Mouse (Mus musculus): ENCODE data around the gene Lpin1. TPM values are rescaled to one million over a fixed set of nuclear protein-coding genes. Genes with fewer than 3 reads are reported as not detected.

Gene Lpin1
- total RNA-seq, 2 experiments from 2014 or later: 24.8 to 27.1 TPM

DNA sequence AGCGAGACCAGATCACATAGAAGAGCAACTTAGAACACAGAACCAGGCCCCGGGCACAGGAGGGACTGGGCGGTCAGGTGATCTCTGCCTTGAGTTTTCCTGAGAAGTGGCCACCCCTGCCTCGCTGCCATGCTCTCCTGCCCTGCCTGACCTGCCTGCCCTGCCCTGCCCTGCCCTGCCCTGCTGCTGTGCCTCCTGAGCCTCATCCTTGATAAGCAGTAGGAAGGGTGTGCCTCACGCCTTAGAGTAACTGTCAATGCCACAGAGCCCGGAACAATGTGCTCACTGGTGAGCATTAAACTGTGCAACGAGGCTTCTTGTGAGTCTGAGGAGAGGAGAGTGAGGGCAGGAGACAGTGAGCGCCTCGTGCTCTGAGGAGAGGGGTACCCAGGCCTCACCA, 30.5 kb downstream of the Lpin1 start:
- DNase-seq (ENCODE audit: low spot score in 2 of 2): no peak

GRCm38 (mm10) chr12:16577665-16578233, 33.0 kb downstream of the Lpin1 start:
- DNase-seq (ENCODE audit: low spot score in 2 of 2): no peak

DNA sequence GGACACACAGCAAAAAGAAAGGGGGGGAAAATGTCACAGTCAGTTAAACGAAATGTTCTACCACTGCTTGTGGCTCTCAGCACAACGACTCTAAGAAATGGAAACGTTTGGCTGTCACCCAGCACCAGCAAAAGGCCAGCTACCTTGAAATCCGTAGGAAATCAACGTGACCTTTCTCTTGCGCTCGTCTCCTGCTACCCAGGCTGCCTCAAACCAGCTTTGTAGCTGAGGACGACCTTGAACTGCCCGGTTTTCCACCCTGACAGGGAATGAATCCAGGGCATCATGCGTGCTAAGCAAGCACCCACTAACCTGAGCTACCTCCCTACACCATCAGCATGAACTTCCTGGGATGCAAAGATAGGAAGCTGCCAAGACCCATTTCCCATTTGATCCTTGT, 39.5 kb downstream of the Lpin1 start:
- DNase-seq (ENCODE audit: low spot score in 2 of 2): no peak

DNA sequence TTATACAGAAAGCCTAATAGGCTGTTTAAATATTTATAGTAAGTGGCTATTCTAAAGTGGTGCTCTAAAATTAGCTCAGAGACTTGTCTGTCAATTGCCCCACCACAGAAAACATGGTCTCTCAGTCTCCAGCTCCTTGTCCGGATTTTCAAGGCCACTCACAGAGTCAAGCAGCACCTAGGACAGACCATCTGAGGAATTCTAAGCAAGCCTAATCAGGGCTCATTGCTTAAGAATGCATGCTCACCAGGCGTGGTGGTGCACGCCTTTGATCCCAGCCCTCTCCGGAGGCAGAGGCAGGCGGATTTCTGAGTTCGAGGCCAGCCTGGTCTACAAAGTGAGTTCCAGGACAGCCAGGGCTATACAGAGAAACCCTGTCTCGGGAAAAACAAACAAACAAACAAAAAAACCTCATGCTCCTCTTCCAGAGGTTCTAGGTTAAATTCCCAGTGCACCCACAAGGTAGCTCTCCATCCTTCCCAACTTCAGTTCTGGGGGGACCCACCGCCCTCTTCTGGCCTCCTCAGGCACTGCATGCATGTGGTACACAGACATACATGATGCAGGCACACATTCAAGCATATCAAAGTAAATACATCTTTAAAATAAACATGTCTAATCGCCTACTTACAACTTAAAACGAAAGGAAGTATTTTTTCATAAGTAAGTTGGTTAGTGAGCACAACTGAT, 40.2 kb downstream of the Lpin1 start:
- DNase-seq (ENCODE audit: low spot score in 2 of 2): no peak

DNA sequence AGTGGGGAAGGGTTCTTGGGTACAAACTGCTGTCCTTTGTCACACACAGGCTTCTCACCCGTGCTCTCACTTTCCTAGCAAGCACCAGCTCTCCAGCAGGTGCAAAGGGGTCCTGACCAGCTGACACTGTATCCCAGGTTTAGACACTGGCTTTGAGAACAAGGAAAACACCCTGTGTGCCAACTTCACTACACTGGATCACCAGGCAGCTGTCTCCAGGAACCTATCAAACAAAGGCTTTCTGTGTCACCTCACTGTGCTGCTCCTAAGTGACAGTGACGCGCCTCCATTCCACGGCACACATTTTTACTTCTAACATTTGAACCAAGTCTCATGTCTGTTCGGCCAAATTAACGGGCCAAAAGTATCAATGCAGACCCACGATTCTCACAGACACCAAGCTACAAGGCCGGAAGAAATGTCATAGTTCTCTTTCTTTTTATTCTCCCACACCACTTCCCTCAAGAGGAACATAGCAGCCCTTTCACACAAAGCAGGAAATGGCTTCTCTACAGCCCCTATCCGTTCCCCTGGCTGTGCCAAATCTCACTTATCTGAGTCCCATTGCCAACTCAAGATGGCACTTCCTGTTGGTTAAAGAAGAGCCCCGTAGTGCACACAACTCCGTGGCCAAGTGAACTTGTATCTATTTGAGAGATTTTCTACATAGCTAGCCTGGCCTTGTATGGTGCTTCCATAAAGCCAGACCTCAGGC, 41.7 kb downstream of the Lpin1 start:
- no peak for DNase-seq (ENCODE audit: low spot score in 2 of 2)

DNA sequence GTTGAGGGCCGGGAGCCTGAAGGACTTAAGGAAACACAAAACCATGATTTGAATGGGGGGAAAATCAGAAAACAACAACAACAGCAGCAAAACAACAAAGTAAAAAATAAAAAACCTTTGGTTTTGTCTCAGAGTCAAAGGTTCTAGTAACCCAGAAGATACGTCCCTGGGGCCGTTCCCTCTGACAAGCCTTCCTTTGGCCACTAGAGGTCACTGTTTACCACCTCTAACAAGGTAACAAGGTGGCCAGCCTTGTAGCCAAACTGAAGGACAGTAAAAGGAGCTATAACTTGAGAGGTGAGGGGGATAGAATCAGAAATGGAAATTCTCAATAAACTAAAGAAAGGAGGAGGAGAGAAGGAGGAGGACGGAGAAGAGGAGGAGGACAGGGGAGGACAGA, 42.3 kb downstream of the Lpin1 start:
- DNase-seq (ENCODE audit: low spot score in 2 of 2): peak in 1 of 2 experiments; percentile 47

GRCm38 (mm10) chr12:16568090-16568489, 42.7 kb downstream of the Lpin1 start:
- DNase-seq (ENCODE audit: low spot score in 2 of 2): no peak

DNA sequence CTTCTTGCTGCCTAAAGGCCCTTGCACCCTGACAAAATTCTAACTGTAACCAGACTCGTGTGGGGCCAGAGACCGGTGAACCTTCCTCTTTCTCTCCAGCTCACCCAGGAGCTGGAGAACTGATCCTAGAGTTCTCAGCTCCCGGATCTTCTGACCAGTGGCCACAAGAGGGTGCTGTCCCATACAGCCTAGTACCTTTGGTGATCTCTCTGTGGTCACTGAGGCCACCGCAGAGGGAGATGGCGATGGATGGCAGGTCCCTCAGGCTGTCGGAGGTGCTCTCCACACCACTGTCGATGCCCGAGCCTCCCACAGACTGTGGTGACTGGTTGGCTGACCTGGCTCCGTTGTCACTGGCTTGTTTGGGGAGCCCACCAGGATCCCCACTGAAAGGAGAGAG, 47.3 kb downstream of the Lpin1 start:
- DNase-seq (ENCODE audit: low spot score in 2 of 2): peak in 1 of 2 experiments; percentile 55

GRCm38 (mm10) chr12:16562647-16563046, 48.1 kb downstream of the Lpin1 start:
- DNase-seq (ENCODE audit: low spot score in 2 of 2): no peak

- no peak for DNase-seq (ENCODE audit: low spot score in 2 of 2)
Observed at GRCm38 (mm10) chr12:16562181-16562580, 48.6 kb downstream of the Lpin1 start.

- DNase-seq (ENCODE audit: low spot score in 2 of 2): no peak
Observed at GRCm38 (mm10) chr12:16557271-16557670, 53.5 kb downstream of the Lpin1 start.

GRCm38 (mm10) chr12:16554171-16554570, 56.6 kb downstream of the Lpin1 start:
- DNase-seq (ENCODE audit: low spot score in 2 of 2): no peak

- no peak for DNase-seq (ENCODE audit: low spot score in 2 of 2)
Observed at GRCm38 (mm10) chr12:16552108-16552771, 58.5 kb downstream of the Lpin1 start.

GRCm38 (mm10) chr12:16550983-16551454, 59.7 kb downstream of the Lpin1 start:
- no peak for DNase-seq (ENCODE audit: low spot score in 2 of 2)

DNA sequence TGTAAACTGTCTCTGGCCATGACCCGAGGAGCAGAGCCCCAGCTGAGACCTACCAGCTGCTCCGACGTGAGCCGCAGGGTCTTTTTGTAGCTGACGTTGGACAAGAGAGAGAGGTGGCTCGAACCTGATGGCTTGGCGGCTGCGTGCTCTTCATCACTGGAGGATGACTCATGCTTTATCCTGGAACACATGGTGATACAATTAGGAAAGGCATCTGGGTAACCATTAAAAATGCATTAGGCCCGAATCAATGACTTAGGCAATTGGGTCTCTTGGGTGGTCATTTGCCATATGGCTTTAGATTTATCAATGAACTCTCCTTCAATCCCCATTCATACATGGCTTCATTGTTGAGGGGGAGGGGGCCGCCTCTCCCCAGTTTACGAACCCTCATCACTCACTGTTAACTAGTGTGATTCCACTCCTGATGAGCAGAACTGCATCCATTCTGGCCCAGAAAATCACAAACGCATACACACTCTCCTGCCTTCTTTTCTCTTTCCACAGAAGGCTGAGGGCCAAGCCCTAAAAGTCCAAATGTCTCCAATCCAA, 61.9 kb downstream of the Lpin1 start:
- DNase-seq (ENCODE audit: low spot score in 2 of 2): no peak

GRCm38 (mm10) chr12:16541606-16542005, 69.2 kb downstream of the Lpin1 start:
- DNase-seq (ENCODE audit: low spot score in 2 of 2): no peak

GRCm38 (mm10) chr12:16540712-16541111, 70.1 kb downstream of the Lpin1 start:
- no peak for DNase-seq (ENCODE audit: low spot score in 2 of 2)

DNA sequence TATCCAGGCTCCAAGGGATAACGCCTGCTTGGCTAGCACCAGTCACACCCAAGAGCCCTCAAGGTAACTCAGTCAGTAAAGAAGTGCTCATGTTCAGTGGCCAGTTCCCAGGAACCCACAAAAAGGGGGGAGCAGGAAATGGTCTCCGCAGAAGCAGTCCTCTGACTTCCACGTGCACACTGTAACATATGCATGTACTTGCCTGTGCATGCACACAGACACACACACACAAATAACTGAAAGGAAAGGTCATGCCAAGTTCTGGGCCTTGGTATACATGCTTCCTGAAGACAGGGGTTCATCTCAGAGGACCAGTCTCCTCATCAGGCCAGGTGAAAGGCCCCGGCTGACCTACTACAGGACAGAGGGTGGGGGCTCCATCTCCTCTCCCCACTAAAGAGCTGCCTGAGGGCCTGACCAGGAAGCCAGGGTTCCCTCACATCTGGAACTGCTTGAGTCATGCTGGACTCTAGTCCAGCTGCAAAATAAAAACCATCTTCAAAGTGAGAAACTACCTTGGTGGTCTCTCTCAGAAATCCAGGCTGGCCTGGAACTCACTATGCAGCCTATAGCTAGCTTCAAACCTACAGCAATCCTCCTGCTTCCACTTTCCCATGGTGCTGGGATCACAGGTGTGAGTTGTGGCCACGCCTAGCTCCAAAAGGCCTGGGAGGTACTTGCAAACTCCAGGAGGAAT, 70.7 kb downstream of the Lpin1 start:
- DNase-seq (ENCODE audit: low spot score in 2 of 2): no peak

- peak; percentile 75 to 88 for DNase-seq (ENCODE audit: low spot score in 2 of 2)
Observed at GRCm38 (mm10) chr12:16533331-16533828, 77.4 kb downstream of the Lpin1 start.

DNA sequence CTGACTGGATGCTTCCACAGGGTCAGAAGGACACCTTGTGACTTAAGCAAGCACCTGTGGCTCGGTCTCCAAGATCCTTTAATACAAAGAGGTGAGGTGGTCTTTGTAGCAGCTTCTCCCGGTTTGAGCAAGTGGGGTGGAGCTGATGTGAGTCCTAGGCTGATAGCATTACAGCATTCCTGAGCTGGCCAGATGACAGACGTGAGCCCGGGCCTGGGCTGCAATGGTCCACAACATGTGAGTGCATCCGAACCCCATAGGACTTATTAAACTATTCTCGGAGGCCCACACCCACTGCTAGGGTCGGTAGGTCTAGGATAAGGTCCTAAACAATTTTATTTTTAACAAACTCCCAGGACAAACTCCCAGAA, 77.9 kb downstream of the Lpin1 start:
- DNase-seq (ENCODE audit: low spot score in 2 of 2): no peak
